Mouse (Mus musculus) forebrain, postnatal 0 days (tissue): ENCODE data around the gene C2cd2l. TPM values are rescaled to one million over a fixed set of nuclear protein-coding genes. Genes with fewer than 3 reads are reported as not detected.

Experiments
- ATAC-seq: fragments of 200-750 bp; cut with Nextera tagmentation; 2 replicates; pipeline ENCODE4 v1.8.0; 2017; ENCODE audit warnings: mild to moderate bottlenecking, moderate library complexity
- DNase-seq: peaks from one replicate; pipeline ENCODE4 v3.0.0-alpha.2; 2015
- H3K27ac ChIP-seq: fragments of 300-500 bp; sonication (generic); 2 replicates; pipeline ENCODE4 v1.5.1; 2014; ENCODE audit warnings: low read depth, mild to moderate bottlenecking, antibody characterized with exemption, low read length, moderate library complexity, mixed read lengths
- H3K27me3 ChIP-seq: fragments of 300-500 bp; sonication (generic); 2 replicates; pipeline ENCODE4 v1.6.1; 2014; ENCODE audit warnings: mild to moderate bottlenecking, low read length, mixed read lengths; ENCODE audit not compliant: insufficient read depth
- H3K36me3 ChIP-seq: fragments of 300-500 bp; sonication (generic); 2 replicates; pipeline ENCODE4 v1.6.1; 2014; ENCODE audit warnings: mild to moderate bottlenecking, moderate library complexity; ENCODE audit not compliant: insufficient read depth
- H3K4me1 ChIP-seq: fragments of 300-500 bp; sonication (generic); 2 replicates; pipeline ENCODE4 v1.6.1; 2014; ENCODE audit warnings: antibody characterized with exemption; ENCODE audit not compliant: insufficient read depth
- H3K4me2 ChIP-seq: fragments of 300-500 bp; sonication (generic); 2 replicates; pipeline ENCODE4 v1.6.1; 2014; ENCODE audit warnings: low read depth, mild to moderate bottlenecking, moderate library complexity
- H3K4me3 ChIP-seq: fragments of 300-500 bp; sonication (generic); 2 replicates; pipeline ENCODE4 v1.5.1; 2014; ENCODE audit warnings: low read depth, low read length, mixed read lengths
- H3K9ac ChIP-seq: fragments of 300-500 bp; sonication (generic); 2 replicates; pipeline ENCODE4 v1.6.1; 2014; ENCODE audit warnings: mild to moderate bottlenecking
- H3K9me3 ChIP-seq: fragments of 300-500 bp; sonication (generic); 2 replicates; pipeline ENCODE4 v1.6.1; 2016; ENCODE audit warnings: low read length
- CTCF ChIP-seq: sonication (generic); IDR thresholded peaks from 2 replicates; pipeline ENCODE4 v1.5.1; 2016; ENCODE audit warnings: antibody characterized with exemption, control low read depth, low read depth
- WGBS: fragments of 180-500 bp; shearing (Covaris S2); extraction: QIAGEN DNeasy Blood & Tissue Kit; methylation state at CpG from one replicate; pipeline ENCODE4 v1.1.7; 2014; 5-methylcytosine and 5-hydroxymethylcytosine counted together
- microRNA-seq, 2 experiments: library from miRNA; unstranded; fragments of <30 nt; microRNA quantifications; one replicate each; pipeline ENCODE4; 2016
- polyA plus RNA-seq: library from polyadenylated mRNA; unstranded; fragments of >200 nt; fragmentation: Nextera tagmentation; extraction: Ambion mirVana; gene quantifications from 2 replicates; pipeline ENCODE4 v1.2.1, GENCODE M21; 2015
- total RNA-seq: library from RNA; depleted of rRNA; stranded (reverse); fragments of >200 nt; gene quantifications from 2 replicates; pipeline ENCODE4 v1.2.3, GENCODE M21; 2014; rRNA removed

The C2cd2l gene
- total and polyA plus RNA-seq, 2 experiments from 2014 or later: 33.2 to 42.9 TPM

DNA sequence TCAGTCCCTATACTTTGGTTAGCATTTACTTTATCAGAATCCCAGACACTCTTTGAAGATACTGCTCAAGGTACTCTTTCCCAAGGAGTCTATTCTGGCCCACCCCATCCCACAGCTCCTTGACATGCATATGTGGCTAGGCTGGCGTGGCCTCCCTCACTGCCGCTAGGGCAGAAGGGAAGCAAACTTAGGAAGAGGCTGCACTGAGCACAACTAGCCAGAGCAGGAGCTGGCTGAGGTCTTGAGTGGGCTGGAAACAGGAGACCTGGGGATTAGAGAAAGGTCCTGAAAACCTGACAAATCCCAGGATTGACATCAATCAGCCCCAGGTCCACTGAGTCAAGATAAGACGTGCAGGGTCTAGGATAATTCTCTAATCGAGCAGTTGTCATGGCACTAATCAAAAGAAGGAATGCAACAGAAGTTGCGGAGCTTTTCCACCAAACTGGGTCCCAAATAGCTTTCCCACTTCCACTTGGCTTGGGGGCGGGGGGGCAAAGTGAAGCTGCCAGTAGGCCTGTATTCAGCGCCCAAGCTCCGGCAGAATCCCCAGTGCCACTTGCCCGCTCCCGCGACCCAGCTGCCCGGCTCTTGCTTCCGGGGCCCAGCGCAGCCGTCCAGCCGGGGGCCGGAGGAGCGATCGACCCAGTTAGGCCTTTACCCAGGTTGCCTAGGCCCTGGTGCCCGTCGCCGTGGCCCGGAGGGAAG is 52.6 kb downstream of the C2cd2l start:
- Histone ChIP-seq H3K27me3 (no peaks in the 10 kb centered on the region), H3K4me3 (peak overlapping the region; percentile 33), H3K4me2 (peak overlapping the region; percentile 66), H3K4me1 (peaks cover 4% of the 10 kb centered on the region), H3K9me3 (no peaks in the 10 kb centered on the region), H3K36me3 (no peaks in the 10 kb centered on the region), H3K9ac (peak overlapping the region; percentile 59), H3K27ac (peak overlapping the region; percentile 76)
- peak; percentile 29 for ATAC-seq
- 5% methylated on average over 21 of the region's 23 CpGs for WGBS
- TF ChIP-seq CTCF: peak; percentile 30; the same call in 1 of the 2 replicates
- no peak for DNase-seq

DNA sequence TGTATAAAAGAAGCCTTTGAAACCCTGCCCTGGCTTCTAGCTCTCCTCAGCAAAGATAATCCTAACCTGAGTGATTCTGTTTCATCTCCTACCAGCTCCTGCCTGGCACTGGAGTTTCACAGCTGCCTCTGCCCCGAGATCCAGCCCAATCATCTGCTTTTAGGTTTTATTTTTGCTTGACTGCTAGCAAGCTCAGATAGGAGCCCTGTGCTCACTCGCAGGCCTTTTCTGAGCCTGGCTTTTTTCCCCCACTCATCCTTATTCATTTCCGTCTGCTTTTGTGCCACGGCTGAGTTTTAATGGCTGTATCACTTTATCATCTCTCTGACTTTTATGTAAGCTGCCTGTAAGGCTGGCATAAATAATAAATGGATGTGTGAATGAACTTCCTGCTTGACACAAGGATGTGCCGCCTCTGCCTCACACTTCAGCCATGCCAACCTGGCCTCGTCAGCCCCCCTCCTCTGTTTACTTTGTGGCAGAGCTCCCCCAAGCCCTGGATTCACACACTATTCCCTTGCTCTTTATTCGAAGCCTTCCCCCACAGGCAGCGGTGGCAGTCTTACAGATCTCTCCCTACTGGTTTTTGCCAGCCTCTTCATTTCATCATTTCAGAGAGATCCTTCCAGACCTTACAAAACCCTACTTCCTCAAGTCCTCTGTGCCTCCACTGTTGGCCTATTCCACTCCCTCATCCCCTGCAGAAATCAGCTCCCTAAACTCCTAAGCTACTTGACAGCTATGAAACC is 53.4 kb downstream of the C2cd2l start:
- no peaks in the 10 kb centered on the region for H3K36me3 ChIP-seq
- peak overlapping the region; percentile 67 for H3K27ac ChIP-seq
- no peaks in the 10 kb centered on the region for H3K9me3 ChIP-seq
- H3K4me3 ChIP-seq: no peak overlapping the region
- ATAC-seq: peak; percentile 25
- 0 out of 2 replicates have a peak overlapping the region, but pooled peaks have one; percentile 4 for H3K9ac ChIP-seq
- H3K4me2 ChIP-seq: 0 out of 2 replicates have a peak overlapping the region, but pooled peaks have one; percentile 1
- WGBS: 35% methylated on average over 8 of the region's 8 CpGs
- no peaks in the 10 kb centered on the region for H3K27me3 ChIP-seq
- peak; percentile 48 for DNase-seq
- TF ChIP-seq CTCF: no peak
- peaks cover 4% of the 10 kb centered on the region for H3K4me1 ChIP-seq

DNA sequence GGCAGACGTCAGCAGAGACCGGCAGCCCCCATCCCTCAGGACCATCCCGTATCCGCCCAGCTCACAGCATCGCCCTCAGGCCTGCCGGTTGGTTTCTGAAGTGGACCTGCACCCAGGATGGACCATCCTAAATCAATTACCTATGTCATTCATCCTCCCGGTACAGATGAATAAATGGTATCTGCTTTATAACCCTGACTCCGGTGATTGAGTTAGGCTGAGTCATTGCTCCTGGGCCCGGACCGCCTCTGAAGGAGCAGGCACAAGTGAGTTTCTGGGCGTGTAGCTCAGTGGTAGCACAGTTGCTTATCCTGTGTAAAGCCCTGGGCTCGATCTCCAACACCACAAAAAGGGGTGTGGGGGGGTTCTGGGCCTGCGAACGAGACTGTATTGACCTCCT is 58.7 kb downstream of the C2cd2l start:
- no peak overlapping the region for H3K27ac ChIP-seq
- peaks cover 4% of the 10 kb centered on the region; the same call in 1 of the 2 replicates for H3K4me1 ChIP-seq
- H3K9me3 ChIP-seq: no peaks in the 10 kb centered on the region
- WGBS: 88% methylated on average over 14 of the region's 14 CpGs
- no peak overlapping the region for H3K4me3 ChIP-seq
- DNase-seq (no peak), ATAC-seq (no peak)
- no peaks in the 10 kb centered on the region for H3K36me3 ChIP-seq
- H3K27me3 ChIP-seq: no peaks in the 10 kb centered on the region
- TF ChIP-seq CTCF: no peak
- no peak overlapping the region for H3K9ac ChIP-seq
- H3K4me2 ChIP-seq: no peak overlapping the region

Small RNA genes lying within 50 kb of the gene (microRNA-seq; reads per million reads assigned to microRNA genes)
- 0 reads per million in 2 experiments for gene Gm44335

Other genes with a start within 250 kb of the C2cd2l start
- 0.67 and 1.2 TPM in 2 replicates for gene Mfrp, start 218.6 kb downstream of the C2cd2l start, total RNA-seq
- 0.08 and 0.13 TPM in 2 replicates for gene Mfrp, start 218.6 kb downstream of the C2cd2l start, polyA plus RNA-seq
- 17.3 and 18.4 TPM in 2 replicates for gene C1qtnf5, start 213.0 kb downstream of the C2cd2l start, total RNA-seq
- gene C1qtnf5, start 213.0 kb downstream of the C2cd2l start, polyA plus RNA-seq: 8.7 and 9.3 TPM in 2 replicates
- gene Gm49380, start 206.8 kb downstream of the C2cd2l start, total RNA-seq: 0.81 TPM in 1 of 2 replicates, not detected in the other
- 0.11 TPM in 1 of 2 replicates, not detected in the other for gene Gm49380, start 206.8 kb downstream of the C2cd2l start, polyA plus RNA-seq
- gene Rnf26, start 206.8 kb downstream of the C2cd2l start, total RNA-seq: 11.0 and 16.0 TPM in 2 replicates
- 36.8 and 38.8 TPM in 2 replicates for gene Rnf26, start 206.8 kb downstream of the C2cd2l start, polyA plus RNA-seq
- 12.2 and 21.1 TPM in 2 replicates for gene Mcam, start 185.8 kb downstream of the C2cd2l start, total RNA-seq
- gene Mcam, start 185.8 kb downstream of the C2cd2l start, polyA plus RNA-seq: 5.0 and 6.0 TPM in 2 replicates
- gene Cbl, start 86.2 kb downstream of the C2cd2l start, total RNA-seq: 16.0 and 24.4 TPM in 2 replicates
- gene Cbl, start 86.2 kb downstream of the C2cd2l start, polyA plus RNA-seq: 6.8 and 14.4 TPM in 2 replicates
- gene Ccdc153, start 79.6 kb downstream of the C2cd2l start, total RNA-seq: 3.5 and 7.8 TPM in 2 replicates
- gene Ccdc153, start 79.6 kb downstream of the C2cd2l start, polyA plus RNA-seq: 5.0 and 7.0 TPM in 2 replicates
- 0.33 and 1.0 TPM in 2 replicates for gene Pdzd3, start 68.8 kb downstream of the C2cd2l start, total RNA-seq
- gene Pdzd3, start 68.8 kb downstream of the C2cd2l start, polyA plus RNA-seq: 0.43 and 1.0 TPM in 2 replicates
- gene Nlrx1, start 51.7 kb downstream of the C2cd2l start, total RNA-seq: 5.8 and 5.9 TPM in 2 replicates
- gene Nlrx1, start 51.7 kb downstream of the C2cd2l start, polyA plus RNA-seq: 5.7 and 7.1 TPM in 2 replicates
- 30.6 and 45.2 TPM in 2 replicates for gene Abcg4, start 31.7 kb downstream of the C2cd2l start, total RNA-seq
- gene Abcg4, start 31.7 kb downstream of the C2cd2l start, polyA plus RNA-seq: 15.2 and 20.4 TPM in 2 replicates
- gene Hinfp, start 14.6 kb downstream of the C2cd2l start, total RNA-seq: 24.4 and 29.5 TPM in 2 replicates
- gene Hinfp, start 14.6 kb downstream of the C2cd2l start, polyA plus RNA-seq: 10.7 and 14.2 TPM in 2 replicates
- gene Dpagt1, start 5.7 kb upstream of the C2cd2l start, total RNA-seq: 17.7 and 18.3 TPM in 2 replicates
- 30.1 and 30.6 TPM in 2 replicates for gene Dpagt1, start 5.7 kb upstream of the C2cd2l start, polyA plus RNA-seq
- 97.8 and 109 TPM in 2 replicates for gene H2afx, start 14.4 kb upstream of the C2cd2l start, total RNA-seq
- 143 and 149 TPM in 2 replicates for gene H2afx, start 14.4 kb upstream of the C2cd2l start, polyA plus RNA-seq
- 38.1 and 38.6 TPM in 2 replicates for gene Hmbs, start 23.9 kb upstream of the C2cd2l start, total RNA-seq
- gene Hmbs, start 23.9 kb upstream of the C2cd2l start, polyA plus RNA-seq: 53.3 and 55.0 TPM in 2 replicates
- 37.6 and 39.1 TPM in 2 replicates for gene Vps11, start 41.4 kb upstream of the C2cd2l start, total RNA-seq
- 36.2 and 39.9 TPM in 2 replicates for gene Vps11, start 41.4 kb upstream of the C2cd2l start, polyA plus RNA-seq
- 51.8 and 59.0 TPM in 2 replicates for gene Hyou1, start 59.2 kb upstream of the C2cd2l start, total RNA-seq
- gene Hyou1, start 59.2 kb upstream of the C2cd2l start, polyA plus RNA-seq: 14.0 and 17.4 TPM in 2 replicates
- 51.6 and 69.5 TPM in 2 replicates for gene Slc37a4, start 76.6 kb upstream of the C2cd2l start, total RNA-seq
- 32.3 and 39.4 TPM in 2 replicates for gene Slc37a4, start 76.6 kb upstream of the C2cd2l start, polyA plus RNA-seq
- gene Rps25, start 86.9 kb upstream of the C2cd2l start, total RNA-seq: 704 and 1,244 TPM in 2 replicates
- gene Rps25, start 86.9 kb upstream of the C2cd2l start, polyA plus RNA-seq: 1,723 and 2,412 TPM in 2 replicates
- gene Trappc4, start 87.3 kb upstream of the C2cd2l start, total RNA-seq: 195 and 237 TPM in 2 replicates
- 369 and 397 TPM in 2 replicates for gene Trappc4, start 87.3 kb upstream of the C2cd2l start, polyA plus RNA-seq
- gene Ccdc84, start 98.3 kb upstream of the C2cd2l start, total RNA-seq: 24.4 and 24.5 TPM in 2 replicates
- 20.1 and 25.2 TPM in 2 replicates for gene Ccdc84, start 98.3 kb upstream of the C2cd2l start, polyA plus RNA-seq
- gene Foxr1, start 120.9 kb upstream of the C2cd2l start, total RNA-seq: not detected in 2 replicates
- gene Foxr1, start 120.9 kb upstream of the C2cd2l start, polyA plus RNA-seq: not detected in 2 replicates
- not detected in 2 replicates for gene Upk2, start 134.7 kb upstream of the C2cd2l start, total RNA-seq
- gene Upk2, start 134.7 kb upstream of the C2cd2l start, polyA plus RNA-seq: not detected in 2 replicates
- gene Bcl9l, start 162.5 kb upstream of the C2cd2l start, total RNA-seq: 29.2 and 38.7 TPM in 2 replicates
- gene Bcl9l, start 162.5 kb upstream of the C2cd2l start, polyA plus RNA-seq: 9.3 and 13.0 TPM in 2 replicates
- gene Cxcr5, start 241.6 kb upstream of the C2cd2l start, total RNA-seq: not detected in 2 replicates
- not detected in 2 replicates for gene Cxcr5, start 241.6 kb upstream of the C2cd2l start, polyA plus RNA-seq